ENCODE assay signal across 19 mouse cellular contexts in the genomic region with DNA sequence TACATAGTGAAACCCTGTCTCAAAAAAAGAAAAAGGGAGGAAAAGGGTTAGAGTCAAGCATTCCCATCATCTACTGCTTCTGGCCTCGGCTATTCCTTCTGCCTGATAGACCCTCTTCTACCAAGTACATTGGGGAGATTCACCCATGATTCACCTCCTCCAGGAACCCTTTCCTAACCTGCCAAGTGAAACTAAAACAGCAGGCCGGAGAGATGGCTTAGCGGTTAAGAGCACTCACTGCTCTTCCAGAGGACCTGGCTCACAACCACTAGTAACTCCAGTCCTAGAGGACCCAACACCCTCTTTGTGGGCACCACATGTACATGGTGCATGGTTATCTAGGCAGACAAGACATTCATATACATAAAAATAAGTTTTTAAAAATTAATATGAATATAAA. TPM values are rescaled to one million over a fixed set of nuclear protein-coding genes. Genes with fewer than 3 reads are reported as not detected.
DNase-seq lines count a peak whose midpoint lies in the region; ATAC-seq and TF ChIP-seq lines count a peak whose summit lies in the region.
"Had no signal": no experiment of that assay in that cellular context is flagged by ENCODE, and none has a peak within 500 bp of the region (broad histone marks: within the 10 kb centered on the region; RNA-seq: fewer than 3 reads in every experiment).

No protein-coding gene starts in this region.

- peaks cover 8% of the 10 kb centered on the region; the same call in 1 of the 2 replicates for H3K79me2 ChIP-seq in heart, adult 2 months (replicated peaks; ENCODE audit: control insufficient read depth, insufficient read depth, low read length)

- H3K9ac ChIP-seq in heart, adult 2 months (ENCODE audit: low read depth, low read length) = no peak overlapping the region
- no peak overlapping the region for H3K9ac ChIP-seq in lung, embryonic 14.5 days
- no peak overlapping the region for H3K9ac ChIP-seq in neural tube, embryonic 14.5 days (replicated peaks; ENCODE audit: low read depth, low read length)
- H3K9ac ChIP-seq: forebrain, embryonic 12.5 days; hindbrain, embryonic 14.5 days; midbrain, embryonic 15.5 days; neural tube, embryonic 12.5 days had no signal

- no peak overlapping the region for H3K4me3 ChIP-seq in heart, adult 2 months
- H3K4me3 ChIP-seq in lung, embryonic 14.5 days (ENCODE audit: low read depth, low read length) = no peak overlapping the region
- no peak overlapping the region for H3K4me3 ChIP-seq in neural tube, embryonic 14.5 days (ENCODE audit: low read depth, low read length)
- H3K4me3 ChIP-seq: forebrain, embryonic 12.5 days; limb, embryonic 10.5 days; midbrain, embryonic 15.5 days; neural tube, embryonic 12.5 days had no signal

- intact Hi-C loops in heart, adult 2 months (cut with DNase I) = no loop called here

- H3K9me3 ChIP-seq in lung, embryonic 14.5 days (ENCODE audit: low read depth, low read length) = no peaks in the 10 kb centered on the region
- H3K9me3 ChIP-seq in neural tube, embryonic 14.5 days (ENCODE audit: control insufficient read depth, low read length) = no peaks in the 10 kb centered on the region
- H3K9me3 ChIP-seq: forebrain, embryonic 12.5 days; limb, embryonic 10.5 days; midbrain, embryonic 15.5 days; neural tube, embryonic 12.5 days had no signal

- TF ChIP-seq EP300 in heart, adult 2 months (IDR thresholded peaks at IDR 0.05; ENCODE audit: insufficient read depth, low read depth, low read length) = no peak

- no peak for TF ChIP-seq POLR2A in heart, adult 2 months (IDR thresholded peaks at IDR 0.05; ENCODE audit: insufficient read depth, low read depth, low read length)

- H3K27me3 ChIP-seq in heart, adult 2 months (ENCODE audit: control insufficient read depth, insufficient read depth, low read length) = no peaks in the 10 kb centered on the region
- H3K27me3 ChIP-seq in lung, embryonic 14.5 days (ENCODE audit: insufficient read depth, low read length) = no peaks in the 10 kb centered on the region
- H3K27me3 ChIP-seq in neural tube, embryonic 14.5 days (ENCODE audit: control insufficient read depth, insufficient read depth, low read length) = no peaks in the 10 kb centered on the region
- H3K27me3 ChIP-seq: forebrain, embryonic 12.5 days; midbrain, embryonic 15.5 days; neural tube, embryonic 12.5 days had no signal

- WGBS in heart, adult 2 months = 59% methylated on average over 3 of the region's 3 CpGs
- 53% methylated on average over 3 of the region's 3 CpGs for WGBS in lung, embryonic 14.5 days
- WGBS in neural tube, embryonic 14.5 days = 79% methylated on average over 3 of the region's 3 CpGs

- no peak for DNase-seq in heart, adult 2 months
- no peak for DNase-seq in heart, adult 8-10 months (ENCODE audit: low spot score)
- no peak for DNase-seq in lung, embryonic 14.5 days
- no peak for DNase-seq in lung, postnatal 25 days (ENCODE audit: low spot score)
- DNase-seq in neural tube, embryonic 10.5 days (ENCODE audit: extremely low spot score, low spot score) = no peak
- DNase-seq in embryo, embryonic 10.5 days (ENCODE audit: low spot score) = no peak
- DNase-seq: adrenal gland, postnatal 14 days; B cell, adult 2 months; cerebellum, adult 8-10 months; kidney, adult 11 months; lung, postnatal 14 days; right cerebral cortex, postnatal 25 days had no signal

- peaks cover 21% of the 10 kb centered on the region for H3K36me3 ChIP-seq in heart, adult 2 months (ENCODE audit: control insufficient read depth, insufficient read depth, low read length)
- no peaks in the 10 kb centered on the region for H3K36me3 ChIP-seq in lung, embryonic 14.5 days (ENCODE audit: insufficient read depth)
- H3K36me3 ChIP-seq in neural tube, embryonic 14.5 days (ENCODE audit: control insufficient read depth, insufficient read depth, low read length) = no peaks in the 10 kb centered on the region
- H3K36me3 ChIP-seq: forebrain, embryonic 12.5 days; limb, embryonic 10.5 days; midbrain, embryonic 15.5 days; neural tube, embryonic 12.5 days had no signal

- no peak for ATAC-seq in lung, embryonic 14.5 days (ENCODE audit: insufficient read depth)
- ATAC-seq in neural tube, embryonic 14.5 days (ENCODE audit: low read depth) = no peak
- ATAC-seq in monocyte, adult 5-6 weeks (replicated peaks; ENCODE audit: insufficient number of reproducible peaks, low FRiP score, low TSS enrichment, poor library complexity, severe bottlenecking) = no peak

- H3K27ac ChIP-seq in heart, adult 2 months = peak overlapping the region; percentile 13; the same call in 1 of the 2 replicates
- peak overlapping the region; percentile 94; the same call in 1 of the 2 replicates for H3K27ac ChIP-seq in lung, embryonic 14.5 days (ENCODE audit: low read depth)
- 0 out of 2 replicates have a peak overlapping the region, but pooled peaks have one; percentile 22 for H3K27ac ChIP-seq in neural tube, embryonic 14.5 days (ENCODE audit: low read depth, low read length)
- H3K27ac ChIP-seq: limb, embryonic 10.5 days; neural tube, embryonic 12.5 days had no signal

- peaks cover 55% of the 10 kb centered on the region for H3K4me1 ChIP-seq in heart, adult 2 months (ENCODE audit: control insufficient read depth, insufficient read depth, low read length)
- peaks cover 79% of the 10 kb centered on the region for H3K4me1 ChIP-seq in lung, embryonic 14.5 days (ENCODE audit: insufficient read depth)
- peaks cover 26% of the 10 kb centered on the region for H3K4me1 ChIP-seq in neural tube, embryonic 14.5 days (ENCODE audit: control insufficient read depth, insufficient read depth, low read length)

- TF ChIP-seq CTCF in heart, adult 2 months (IDR thresholded peaks at IDR 0.05) = no peak
- no peak for TF ChIP-seq CTCF in lung, embryonic 14.5 days (IDR thresholded peaks at IDR 0.05; ENCODE audit: low read depth)

- no peak overlapping the region for H3K4me2 ChIP-seq in lung, embryonic 14.5 days
- H3K4me2 ChIP-seq in neural tube, embryonic 14.5 days (ENCODE audit: low read depth, low read length) = no peak overlapping the region
- H3K4me2 ChIP-seq: forebrain, embryonic 12.5 days; hindbrain, embryonic 14.5 days; midbrain, embryonic 15.5 days had no signal

RNA-seq across cellular contexts. Expression of gene Mapkapk2, which starts 12.4 kb away (rescaled TPM):
- 100 to 1,000 TPM; 283 to 363 TPM for total RNA-seq in heart, adult 2 months (2021)
- polyA plus RNA-seq in heart, adult 2 months (2012; rRNA removed) = 196 and 305 TPM in 2 replicates
- total RNA-seq in heart, adult 8-10 months (2022) = 100 to 1,000 TPM; 303 to 326 (median 315) TPM
- polyA plus RNA-seq in lung, embryonic 14.5 days (2014; fragmentation: Nextera tagmentation; extraction: Ambion mirVana) = 63.6 and 72.3 TPM in 2 replicates
- polyA plus RNA-seq in neural tube, embryonic 14.5 days (2014; fragmentation: Nextera tagmentation; extraction: Ambion mirVana) = 15.8 and 16.1 TPM in 2 replicates
- total RNA-seq in monocyte, adult 5-6 weeks (2017) = 205 to 262 TPM (median 212 TPM) in 3 replicates

RNA-seq across cellular contexts. Expression of gene Dyrk3, which starts 52.9 kb away (rescaled TPM):
- total RNA-seq in heart, adult 2 months (2021) = under 1 TPM; 0.48 to 0.70 TPM
- 0.16 and 0.32 TPM in 2 replicates for polyA plus RNA-seq in heart, adult 2 months (2012; rRNA removed)
- total RNA-seq in heart, adult 8-10 months (2022) = under 1 TPM; 0.25 to 0.71 (median 0.53) TPM
- polyA plus RNA-seq in lung, embryonic 14.5 days (2014; fragmentation: Nextera tagmentation; extraction: Ambion mirVana) = 3.9 and 4.3 TPM in 2 replicates
- polyA plus RNA-seq in neural tube, embryonic 14.5 days (2014; fragmentation: Nextera tagmentation; extraction: Ambion mirVana) = 12.6 and 16.5 TPM in 2 replicates
- total RNA-seq in monocyte, adult 5-6 weeks (2017) = 0.67 to 5.1 TPM (median 0.68 TPM) in 3 replicates

Comparison
In these comparisons a context has a peak if more than half of its experiments do, and no peak if none do; other contexts are left out.
1. H3K27ac ChIP-seq: peak in every context shown above with its lines; median percentile 94 in lung, embryonic 14.5 days; 22 in neural tube, embryonic 14.5 days; 13 in heart, adult 2 months.